23 mouse cellular contexts compared by ENCODE assay signal in the genomic region with DNA sequence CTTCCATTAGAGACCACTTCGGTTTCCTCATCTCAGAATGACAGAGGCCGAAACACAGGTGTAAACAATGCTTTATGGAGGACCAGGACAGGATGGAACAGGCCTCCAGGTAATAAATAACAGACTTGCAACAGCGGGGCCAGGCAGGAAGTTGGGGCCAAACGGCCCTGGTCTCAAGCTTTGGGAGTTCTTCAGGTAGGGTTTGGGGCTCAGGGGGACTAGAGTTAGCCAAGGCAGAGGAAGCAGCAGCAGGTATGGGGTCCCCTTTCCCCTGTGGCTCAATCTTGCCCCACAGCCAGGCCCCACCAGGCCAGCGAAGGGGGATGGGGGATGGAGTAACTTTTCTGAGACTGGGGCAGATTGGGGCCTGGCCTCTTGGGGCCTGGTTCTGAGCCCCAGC. TPM values are rescaled to one million over a fixed set of nuclear protein-coding genes. Genes with fewer than 3 reads are reported as not detected.
DNase-seq lines count a peak whose midpoint lies in the region; ATAC-seq lines count a peak whose summit lies in the region.
"Had no signal": no experiment of that assay in that cellular context is flagged by ENCODE, and none has a peak within 500 bp of the region (broad histone marks: within the 10 kb centered on the region; RNA-seq: fewer than 3 reads in every experiment).

No protein-coding gene starts in this region.

- ATAC-seq in liver, embryonic 12.5 days = no peak
- ATAC-seq: forebrain, embryonic 14.5 days; Patski had no signal

- peaks cover 45% of the 10 kb centered on the region for H3K36me3 ChIP-seq in liver, embryonic 12.5 days

- no peaks in the 10 kb centered on the region for H3K27me3 ChIP-seq in liver, embryonic 12.5 days (replicated peaks)
- H3K27me3 ChIP-seq: midbrain, embryonic 12.5 days; Patski had no signal

- H3K4me1 ChIP-seq in liver, embryonic 12.5 days = peaks cover 44% of the 10 kb centered on the region

- no peak overlapping the region for H3K9ac ChIP-seq in liver, embryonic 12.5 days
- H3K9ac ChIP-seq: liver, embryonic 14.5 days; midbrain, embryonic 12.5 days had no signal

- H3K27ac ChIP-seq in liver, embryonic 12.5 days = 0 out of 2 replicates have a peak overlapping the region, but pooled peaks have one; percentile 13
- H3K27ac ChIP-seq: hindbrain, embryonic 10.5 days; liver, embryonic 14.5 days; midbrain, embryonic 12.5 days had no signal

- 74% methylated on average over 5 of the region's 5 CpGs for WGBS in liver, embryonic 12.5 days (ENCODE audit: insufficient replicate concordance)

- DNase-seq in cerebellum, adult 9-11 months = peak; percentile 52
- no peak for DNase-seq in cerebellum, postnatal 14 days
- peak; percentile 60 for DNase-seq in kidney, adult 9 months
- DNase-seq in kidney, postnatal 4 days = no peak
- peak; percentile 54 for DNase-seq in A20 (ENCODE audit: low read depth, low spot score)
- DNase-seq in embryo, embryonic 10.5 days (ENCODE audit: low spot score) = no peak
- no peak for DNase-seq in embryo, embryonic 9.5 days (ENCODE audit: extremely low spot score)
- DNase-seq: adrenal gland, adult 8-10 months; cerebellum, adult 2 months; gastrocnemius, postnatal 14 days; lung, postnatal 10 days; retina, postnatal 1 day; thymus, postnatal 25 days had no signal

- H3K9me3 ChIP-seq in liver, embryonic 12.5 days (replicated peaks) = no peaks in the 10 kb centered on the region
- H3K9me3 ChIP-seq: hindbrain, embryonic 10.5 days; midbrain, embryonic 12.5 days had no signal

- H3K4me2 ChIP-seq in liver, embryonic 12.5 days = no peak overlapping the region

- no peak overlapping the region for H3K4me3 ChIP-seq in liver, embryonic 12.5 days
- H3K4me3 ChIP-seq: hindbrain, embryonic 10.5 days; layer of hippocampus, adult 2 months; midbrain, embryonic 12.5 days had no signal

RNA-seq across cellular contexts. Expression of gene Egln2, which starts 1.8 kb away (rescaled TPM):
- polyA plus RNA-seq in liver, embryonic 12.5 days (2016; fragmentation: Nextera tagmentation; extraction: Ambion mirVana) = 39.9 and 41.9 TPM in 2 replicates

RNA-seq across cellular contexts. Expression of gene Rab4b, which starts 10.3 kb away (rescaled TPM):
- polyA plus RNA-seq in liver, embryonic 12.5 days (2016; fragmentation: Nextera tagmentation; extraction: Ambion mirVana) = 32.4 TPM in 2 replicates

RNA-seq across cellular contexts. Expression of gene Gm21983, which starts 12.5 kb away (rescaled TPM):
- 0.24 TPM in 1 of 2 replicates, not detected in the other for polyA plus RNA-seq in liver, embryonic 12.5 days (2016; fragmentation: Nextera tagmentation; extraction: Ambion mirVana)
- polyA plus RNA-seq: cerebellum, adult 2 months; forebrain, embryonic 14.5 days; heart, embryonic 16.5 days; neural tube, embryonic 11.5 days; Patski had no signal

RNA-seq across cellular contexts. Expression of gene Mia, which starts 12.6 kb away (rescaled TPM):
- 0.29 and 0.45 TPM in 2 replicates for polyA plus RNA-seq in liver, embryonic 12.5 days (2016; fragmentation: Nextera tagmentation; extraction: Ambion mirVana)
- polyA plus RNA-seq: Patski had no signal

RNA-seq across cellular contexts. Expression of gene Cyp2t4, which starts 14.9 kb away (rescaled TPM):
- not detected in 2 replicates for polyA plus RNA-seq in liver, embryonic 12.5 days (2016; fragmentation: Nextera tagmentation; extraction: Ambion mirVana)
- polyA plus RNA-seq: C2C12; cerebellum, adult 2 months; forebrain, embryonic 14.5 days; hindbrain, embryonic 10.5 days; liver, embryonic 14.5 days; neural tube, embryonic 11.5 days had no signal

Comparison
In these comparisons a context has a peak if more than half of its experiments do, and no peak if none do; other contexts are left out.
1. DNase-seq: peak in cerebellum, adult 9-11 months (single experiment), kidney, adult 9 months (single experiment) and A20 (single experiment); none in cerebellum, postnatal 14 days (0 of 2), kidney, postnatal 4 days (0 of 2), embryo, embryonic 10.5 days (single experiment) and embryo, embryonic 9.5 days (single experiment).